Mouse (Mus musculus) small intestine, adult 2 months (tissue): ENCODE measurements around the gene Olfr15. TPM values are rescaled to one million over a fixed set of nuclear protein-coding genes. Genes with fewer than 3 reads are reported as not detected.
"Not testable (repeated sequence)": the region's sequence is repeated elsewhere in the genome, so short reads cannot be mapped to it uniquely, and the experiment has no call there.

ENCODE experiments used
- H3K27ac ChIP-seq: fragments of 200-500 bp; 2 replicates; pipeline ENCODE4 v1.5.1; 2012; ENCODE audit warnings: low read depth, low read length, control low read depth, inconsistent platforms; ENCODE audit not compliant: insufficient read depth
- H3K27me3 ChIP-seq: fragments of 200-500 bp; 2 replicates; pipeline ENCODE4 v1.6.1; 2012; ENCODE audit warnings: mild to moderate bottlenecking, moderate library complexity, low read length, inconsistent platforms; ENCODE audit not compliant: control insufficient read depth, insufficient read depth
- H3K36me3 ChIP-seq: fragments of 200-500 bp; 2 replicates; pipeline ENCODE4 v1.6.1; 2012; ENCODE audit warnings: mild to moderate bottlenecking, low read length, control low read depth, inconsistent platforms; ENCODE audit not compliant: control insufficient read depth, insufficient read depth
- H3K4me1 ChIP-seq: fragments of 200-500 bp; 2 replicates; pipeline ENCODE4 v1.6.1; 2012; ENCODE audit warnings: low read length, inconsistent platforms, mixed read lengths; ENCODE audit not compliant: control insufficient read depth, insufficient read depth, insufficient read length
- H3K4me3 ChIP-seq: fragments of 200-500 bp; 2 replicates; pipeline ENCODE4 v1.5.1; 2012; ENCODE audit warnings: low read depth, mild to moderate bottlenecking, control low read depth, inconsistent platforms, low read length, moderate library complexity
- CTCF ChIP-seq: fragments of 200-500 bp; IDR thresholded peaks from 2 replicates; pipeline ENCODE4 v1.5.1; 2012; ENCODE audit warnings: low read depth, mild to moderate bottlenecking, control low read depth, inconsistent platforms, low read length, moderate library complexity, mixed read lengths; ENCODE audit not compliant: insufficient replicate concordance, insufficient read length; ENCODE audit errors: extremely low read depth
- POLR2A ChIP-seq: fragments of 200-500 bp; IDR thresholded peaks from 2 replicates; pipeline ENCODE4 v1.6.1; 2012; ENCODE audit warnings: low read depth, mild to moderate bottlenecking, control low read depth, inconsistent platforms, low read length, moderate library complexity
- WGBS: fragments of 180-500 bp; shearing (Covaris S2); methylation state at CpG from one replicate; pipeline ENCODE4 v1.1.7; 2018; 5-methylcytosine and 5-hydroxymethylcytosine counted together
- polyA plus RNA-seq: library from polyadenylated mRNA; depleted of rRNA; stranded (reverse); fragments of >200 nt; gene quantifications from 2 replicates; pipeline ENCODE4 v1.2.3, GENCODE M21; 2012

Olfr15 gene
- polyA plus RNA-seq, 1 experiment: not detected

DNA sequence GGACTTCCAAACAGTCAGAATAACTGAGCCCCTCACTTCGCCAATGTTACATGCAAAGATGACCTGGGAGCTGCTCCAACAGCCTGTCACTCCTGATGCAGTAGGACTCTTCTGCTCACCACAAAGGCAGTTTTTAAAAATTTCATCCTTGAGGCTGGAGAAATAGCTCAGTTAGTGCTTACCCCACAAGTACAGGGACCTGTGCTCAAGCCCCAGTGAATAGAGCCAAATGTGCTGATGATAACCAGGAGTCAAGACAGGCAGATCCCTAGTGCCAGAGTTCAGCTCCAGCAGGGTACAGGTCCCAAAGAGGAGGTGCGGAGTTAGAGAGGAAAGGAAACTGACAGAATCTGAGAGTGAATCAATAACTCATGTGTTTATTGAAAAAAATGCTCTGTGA lies 4.8 kb downstream of the Olfr15 start:
- no peak overlapping the region for H3K4me3 ChIP-seq
- H3K27ac ChIP-seq: no peak overlapping the region
- no peaks in the 10 kb centered on the region for H3K4me1 ChIP-seq
- WGBS: 78% methylated on average over 2 of the region's 2 CpGs
- H3K27me3 ChIP-seq: no peaks in the 10 kb centered on the region
- no peaks in the 10 kb centered on the region for H3K36me3 ChIP-seq
- TF ChIP-seq POLR2A (no peak), CTCF (no peak)

DNA sequence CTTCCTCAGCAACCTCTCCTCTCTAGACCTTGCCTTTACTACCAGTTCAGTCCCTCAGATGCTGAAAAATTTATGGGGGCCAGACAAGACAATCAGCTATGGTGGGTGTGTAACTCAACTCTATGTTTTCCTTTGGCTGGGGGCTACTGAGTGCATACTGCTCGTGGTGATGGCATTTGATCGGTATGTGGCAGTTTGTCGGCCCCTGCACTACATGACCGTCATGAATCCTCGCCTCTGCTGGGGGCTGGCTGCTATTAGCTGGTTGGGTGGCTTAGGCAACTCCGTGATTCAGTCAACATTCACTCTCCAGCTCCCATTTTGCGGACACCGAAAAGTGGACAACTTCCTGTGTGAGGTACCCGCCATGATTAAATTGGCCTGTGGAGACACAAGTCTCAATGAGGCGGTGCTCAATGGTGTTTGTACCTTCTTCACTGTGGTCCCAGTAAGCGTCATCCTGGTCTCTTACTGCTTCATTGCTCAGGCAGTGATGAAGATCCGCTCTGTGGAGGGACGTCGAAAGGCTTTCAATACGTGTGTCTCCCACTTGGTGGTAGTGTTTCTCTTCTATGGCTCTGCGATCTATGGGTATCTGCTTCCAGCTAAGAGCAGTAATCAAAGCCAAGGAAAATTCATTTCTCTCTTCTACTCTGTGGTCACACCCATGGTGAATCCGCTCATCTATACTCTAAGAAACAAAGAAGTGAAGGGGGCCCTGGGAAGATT lies 8.6 kb downstream of the Olfr15 start:
- 47% methylated on average over 17 of the region's 17 CpGs for WGBS
- Histone ChIP-seq H3K4me3 (no peak overlapping the region), H3K27me3 (no peaks in the 10 kb centered on the region), H3K36me3 (no peaks in the 10 kb centered on the region), H3K4me1 (peaks cover 6% of the 10 kb centered on the region; the same call in 1 of the 2 replicates), H3K27ac (no peak overlapping the region)
- TF ChIP-seq POLR2A (no peak), CTCF (no peak)

DNA sequence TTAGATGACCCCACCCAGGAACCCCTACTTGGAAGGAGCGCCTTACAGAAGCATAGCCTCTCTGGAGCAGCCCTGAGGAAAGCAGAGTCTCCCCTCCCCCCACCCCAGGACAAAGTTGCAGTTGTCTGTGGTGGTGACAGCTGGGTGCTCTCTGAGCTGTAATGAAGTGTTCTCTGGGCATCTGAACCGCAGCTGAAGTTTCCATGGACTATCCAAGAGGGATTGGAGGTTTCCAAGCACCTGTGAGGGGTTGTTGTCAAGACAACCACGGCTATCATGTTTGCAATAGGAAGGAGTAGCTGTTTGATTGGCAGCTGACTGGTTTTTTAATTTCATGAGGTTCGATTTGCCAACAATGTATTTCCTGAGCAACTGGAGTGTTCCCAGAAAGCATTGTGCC lies 12.3 kb downstream of the Olfr15 start:
- Histone ChIP-seq H3K27ac (0 out of 2 replicates have a peak overlapping the region, but pooled peaks have one; percentile 36), H3K4me3 (no peak overlapping the region), H3K36me3 (no peaks in the 10 kb centered on the region), H3K4me1 (peaks cover 8% of the 10 kb centered on the region; the same call in 1 of the 2 replicates), H3K27me3 (no peaks in the 10 kb centered on the region)
- 16% methylated on average over 4 of the region's 4 CpGs for WGBS
- TF ChIP-seq POLR2A: no peak
- TF ChIP-seq CTCF: no peak

DNA sequence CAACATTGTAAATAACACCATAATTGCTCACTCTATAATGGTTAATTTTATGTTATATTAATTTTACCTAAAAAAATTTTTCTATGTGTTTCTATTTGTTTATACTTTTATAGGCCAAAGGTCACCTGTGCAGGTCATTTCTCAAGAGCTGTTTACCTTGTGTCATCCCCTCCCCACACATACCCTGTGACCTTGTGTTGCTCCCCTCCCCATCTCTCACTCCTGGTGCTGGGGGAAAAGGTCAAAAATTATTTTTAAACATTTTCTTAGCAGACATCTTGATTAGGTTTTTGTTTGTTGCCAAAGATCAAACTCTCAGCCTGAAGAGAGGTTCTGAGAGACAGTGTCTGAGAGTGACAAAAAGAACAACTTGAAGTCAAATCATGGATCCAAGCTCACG lies 13.1 kb downstream of the Olfr15 start:
- no peaks in the 10 kb centered on the region for H3K36me3 ChIP-seq
- no peak overlapping the region for H3K27ac ChIP-seq
- H3K27me3 ChIP-seq: no peaks in the 10 kb centered on the region
- H3K4me1 ChIP-seq: peaks cover 8% of the 10 kb centered on the region; the same call in 1 of the 2 replicates
- H3K4me3 ChIP-seq: no peak overlapping the region
- WGBS: 50% methylated on average over 1 of the region's 1 CpGs
- TF ChIP-seq POLR2A: no peak
- TF ChIP-seq CTCF: no peak

DNA sequence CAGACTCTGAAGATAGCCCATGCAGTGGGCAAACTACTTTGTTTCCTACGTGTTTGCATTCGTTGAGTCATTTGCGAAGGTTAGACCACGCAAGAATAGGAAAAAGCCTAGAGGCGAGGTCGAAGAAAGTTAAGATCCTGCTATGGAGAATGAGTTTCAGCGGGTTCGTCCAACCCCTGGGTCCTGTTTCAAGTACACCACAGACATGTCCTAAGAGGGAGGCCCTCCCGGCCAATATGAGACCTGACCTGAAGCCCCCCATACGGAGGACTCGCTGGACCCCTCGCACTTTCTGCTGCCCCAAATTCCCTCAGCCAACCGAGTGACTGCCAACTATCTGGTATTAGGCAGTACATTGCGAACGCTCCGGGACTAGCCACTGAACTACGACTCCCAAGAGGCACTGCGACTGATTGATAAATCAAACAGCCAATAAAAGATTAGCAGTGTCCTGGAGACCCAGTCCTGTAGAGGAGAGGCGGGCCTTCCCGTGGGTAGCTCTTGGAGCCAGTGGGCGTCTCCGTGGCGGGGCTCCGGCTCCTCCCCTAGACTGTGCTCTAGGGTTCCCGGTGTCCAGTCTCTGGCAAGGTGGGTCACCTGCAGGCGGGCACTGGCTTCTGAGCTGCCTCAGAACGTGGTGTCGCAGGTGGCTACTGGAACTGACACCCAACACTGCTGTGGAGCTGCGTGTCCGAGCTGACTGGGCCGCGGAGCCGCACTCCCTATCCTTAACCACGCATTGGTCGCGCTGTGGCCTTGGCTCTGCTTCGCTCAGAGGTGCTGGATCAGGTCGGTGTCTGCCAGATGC lies 16.2 kb downstream of the Olfr15 start, which contains the start of gene Zfp174:
Gene Zfp174, plus strand, starts transcription at position 558 of the 808 bp plus-strand sequence.
- Histone ChIP-seq H3K4me1 (peaks cover 8% of the 10 kb centered on the region), H3K36me3 (no peaks in the 10 kb centered on the region), H3K27ac (no peak within 1 kb of the TSS), H3K27me3 (no peaks in the 10 kb centered on the region), H3K4me3 (peak within 1 kb of the TSS; percentile 84)
- 1% methylated on average over 38 of the region's 38 CpGs for WGBS
- TF ChIP-seq POLR2A (no peak), CTCF (no peak)

DNA sequence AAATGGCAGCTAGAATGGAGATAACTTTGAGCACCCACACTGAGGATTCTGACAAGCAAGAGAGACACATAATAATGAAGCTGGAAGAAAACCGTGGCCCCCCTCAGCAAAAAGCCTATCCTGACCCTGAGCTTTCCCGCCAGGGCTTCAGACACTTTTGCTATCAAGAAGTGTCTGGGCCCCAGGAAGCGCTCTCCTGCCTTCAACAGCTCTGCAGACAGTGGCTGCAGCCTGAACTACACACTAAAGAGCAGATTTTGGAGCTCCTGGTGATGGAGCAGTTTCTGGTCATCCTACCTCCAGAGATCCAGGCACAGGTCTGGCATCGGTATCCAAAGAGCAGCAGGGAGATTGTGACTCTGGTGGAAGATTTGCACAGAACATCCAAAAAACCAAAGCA lies 17.2 kb downstream of the Olfr15 start:
- TF ChIP-seq CTCF (no peak), POLR2A (no peak)
- 77% methylated on average over 4 of the region's 4 CpGs for WGBS
- Histone ChIP-seq H3K4me1 (peaks cover 7% of the 10 kb centered on the region), H3K27me3 (no peaks in the 10 kb centered on the region), H3K27ac (no peak overlapping the region), H3K4me3 (no peak overlapping the region), H3K36me3 (no peaks in the 10 kb centered on the region)

DNA sequence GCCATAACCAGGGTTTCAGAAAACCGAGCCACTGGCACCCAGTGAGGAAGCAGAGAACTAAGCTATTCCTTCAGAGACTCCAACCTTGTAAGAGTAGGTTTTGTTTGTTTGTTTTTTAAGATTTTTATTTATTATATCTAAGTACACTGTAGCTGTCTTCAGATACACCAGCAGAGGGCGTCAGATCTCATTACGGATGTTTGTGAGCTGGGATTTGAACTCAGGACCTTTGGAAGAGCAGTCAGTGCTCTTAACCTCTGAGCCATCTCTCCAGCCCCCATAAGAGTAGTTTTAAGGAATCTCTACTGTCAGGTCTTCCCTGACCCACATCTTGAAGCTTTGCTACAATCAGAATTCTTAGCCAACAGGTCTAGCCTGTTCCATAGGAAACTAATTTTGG lies 17.7 kb downstream of the Olfr15 start:
- H3K27me3 ChIP-seq: no peaks in the 10 kb centered on the region
- no peak for TF ChIP-seq CTCF
- no peak for TF ChIP-seq POLR2A
- peaks cover 2% of the 10 kb centered on the region for H3K4me1 ChIP-seq
- WGBS: 77% methylated on average over 3 of the region's 3 CpGs
- H3K4me3 ChIP-seq: no peak overlapping the region
- no peak overlapping the region for H3K27ac ChIP-seq
- H3K36me3 ChIP-seq: no peaks in the 10 kb centered on the region

DNA sequence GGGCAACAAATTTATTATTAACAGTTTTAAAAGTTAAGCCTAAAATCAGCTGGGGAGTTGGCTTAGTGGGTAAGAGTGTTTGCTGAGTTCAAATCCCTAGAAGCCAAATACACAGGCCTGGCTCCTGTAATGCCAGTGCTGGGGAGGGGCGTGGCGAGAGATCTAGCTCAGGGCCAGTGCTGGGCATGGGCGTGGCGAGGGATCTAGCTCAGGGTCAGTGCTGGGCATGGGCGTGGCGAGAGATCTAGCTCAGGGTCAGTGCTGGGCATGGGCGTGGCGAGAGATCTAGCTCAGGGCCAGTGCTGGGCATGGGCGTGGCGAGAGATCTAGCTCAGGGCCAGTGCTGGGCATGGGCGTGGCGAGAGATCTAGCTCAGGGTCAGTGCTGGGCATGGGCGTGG lies 20.6 kb downstream of the Olfr15 start:
- H3K4me1 ChIP-seq, H3K36me3 ChIP-seq, H3K4me3 ChIP-seq, H3K27me3 ChIP-seq, H3K27ac ChIP-seq: not testable (repeated sequence)
- 68% methylated on average over 13 of the region's 13 CpGs for WGBS
